Mouse (Mus musculus): ENCODE measurements around the gene Prom2.

- TF ChIP-seq CTCF (IDR thresholded peaks at IDR 0.05; ENCODE audit: low read depth, low read length) = no peak
- no peak for TF ChIP-seq POLR2A (IDR thresholded peaks at IDR 0.05; ENCODE audit: extremely low read depth, insufficient read depth, low read length)
Observed at GRCm38 (mm10) chr2:127479763-127480162, 61.5 kb downstream of the Prom2 start.
